Mouse (Mus musculus) ES-Bruce4 (cell line): ENCODE measurements around the gene Cfc1.

ENCODE experiments used
- CTCF ChIP-seq: IDR thresholded peaks from one replicate; pipeline ENCODE4 v1.8.1; 2011; ENCODE audit warnings: low read depth, low read length
- POLR2A ChIP-seq: IDR thresholded peaks from one replicate; pipeline ENCODE4 v1.8.1; 2011; ENCODE audit warnings: low read length; ENCODE audit not compliant: insufficient read depth

GRCm38 (mm10) chr1:34507986-34508385 lies 27.5 kb upstream of the Cfc1 start:
- TF ChIP-seq CTCF, result no peak
- TF ChIP-seq POLR2A, result no peak
